Mouse (Mus musculus): ENCODE results near the gene Grk6.
"Not testable (repeated sequence)": the region's sequence is repeated elsewhere in the genome, so short reads cannot be mapped to it uniquely, and the experiment has no call there.

Grk6 gene

DNA sequence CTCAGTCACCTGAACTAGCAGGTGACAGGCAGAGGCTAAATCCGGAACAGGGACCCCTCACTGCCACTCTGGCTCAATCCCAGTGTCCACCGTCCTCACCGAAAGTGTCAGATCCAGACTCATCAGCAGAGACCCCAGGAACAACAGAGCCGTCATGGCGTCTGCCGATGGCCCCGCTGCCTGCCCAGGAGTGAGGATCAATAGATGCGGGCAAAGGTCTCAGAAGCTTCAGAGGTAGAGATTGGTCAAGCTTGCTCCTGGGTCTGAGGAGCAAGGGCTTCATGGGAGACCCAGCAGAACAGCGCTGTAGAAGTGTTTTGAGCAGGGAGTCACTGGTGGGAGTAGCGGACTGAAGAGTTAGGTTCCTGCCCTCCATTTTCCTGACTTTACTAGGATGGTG is 18.3 kb upstream of the Grk6 start, which contains the start of gene F12:
TSS of gene F12 (minus strand) at position 181 of the 400 bp plus-strand sequence.
- no peak for DNase-seq (ENCODE audit: low spot score in 2 of 2)

DNA sequence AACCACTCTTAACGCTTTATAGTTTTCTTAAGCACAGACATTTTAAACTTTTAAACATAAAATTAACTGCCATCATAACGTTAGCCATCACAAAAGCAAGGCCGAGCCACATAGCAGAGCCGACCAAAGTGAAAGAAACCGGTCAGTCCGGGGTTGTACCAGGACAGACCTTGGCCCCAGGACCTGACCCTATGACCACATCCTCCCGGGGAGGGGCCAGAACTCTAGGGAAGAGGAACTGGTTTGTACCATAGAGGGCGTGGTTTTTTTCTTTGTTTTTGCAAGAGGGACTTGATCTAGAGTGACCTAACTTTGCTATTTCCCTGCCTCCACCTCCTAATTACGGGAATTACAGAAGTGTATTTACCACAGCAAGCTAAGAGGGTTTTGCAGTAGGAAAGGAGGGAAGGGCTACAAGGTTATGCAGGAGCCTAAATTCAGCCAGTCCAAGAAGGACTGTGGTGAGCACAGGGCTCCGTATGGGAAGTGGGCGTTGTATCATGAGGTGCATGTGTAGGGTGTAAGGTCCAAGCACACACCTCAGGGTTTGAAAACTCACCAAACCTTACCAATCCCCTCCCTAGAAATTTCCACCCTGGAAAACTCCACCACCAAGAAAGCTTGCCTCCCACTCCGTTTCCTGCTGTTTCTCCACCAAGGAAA is 15.5 kb upstream of the Grk6 start:
- peak; percentile 61 to 75 for DNase-seq (ENCODE audit: low spot score in 2 of 2)

DNA sequence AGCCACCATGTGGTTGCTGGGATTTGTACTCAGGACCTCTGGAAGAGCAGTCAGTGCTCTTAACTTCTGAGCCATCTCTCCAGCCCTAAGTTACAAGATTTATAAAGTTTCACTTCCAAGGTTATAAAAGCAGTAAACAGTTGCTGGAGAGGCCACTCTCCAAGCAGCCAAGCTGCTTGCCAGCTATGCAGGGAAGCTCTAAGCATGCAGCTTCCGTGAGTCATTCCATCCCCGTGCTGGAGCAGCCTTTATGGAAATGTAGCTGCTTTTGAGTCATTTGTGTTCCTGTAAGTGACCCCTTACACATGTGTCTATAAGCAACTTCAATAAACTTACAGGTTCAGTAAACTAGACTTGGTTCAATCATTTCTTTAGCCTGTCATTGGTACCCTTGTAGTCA is 14.3 kb upstream of the Grk6 start:
- no peak for DNase-seq (ENCODE audit: low spot score in 2 of 2)

DNA sequence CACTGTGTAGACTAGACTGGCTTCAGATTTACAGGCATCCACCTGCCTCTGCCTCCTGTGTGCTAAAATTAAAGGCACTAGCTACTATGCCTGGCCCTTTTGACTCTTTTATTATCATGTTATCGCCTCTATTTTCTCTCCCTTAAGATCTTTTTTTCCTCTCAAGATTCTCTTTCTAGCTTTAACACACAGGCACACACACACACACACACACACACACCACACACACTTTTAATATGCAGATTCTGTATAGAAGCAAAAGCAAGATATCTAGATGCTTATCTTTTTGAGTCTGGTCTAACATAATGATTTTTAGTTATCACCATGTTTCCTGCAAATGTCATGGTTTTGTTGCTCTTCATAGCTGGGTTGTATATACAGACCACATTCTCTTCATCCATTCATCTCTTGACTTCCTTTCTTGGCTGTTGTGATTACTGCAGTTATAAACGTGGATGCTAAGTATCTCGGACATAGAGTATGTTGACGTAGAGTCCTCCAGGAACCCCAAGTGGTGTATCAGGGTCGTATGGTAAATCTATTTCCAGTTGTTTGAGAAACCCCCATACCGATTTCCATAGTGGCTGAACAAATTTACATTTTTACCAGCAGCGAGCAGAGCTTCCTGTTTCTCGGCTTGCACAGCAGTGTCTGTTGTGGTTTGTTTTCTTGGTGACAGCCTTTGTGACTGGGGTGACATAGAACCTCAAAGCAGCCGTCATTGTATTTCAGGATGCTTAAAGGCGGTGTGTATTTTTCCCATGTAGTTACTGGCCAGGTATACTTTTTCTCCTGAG is 12.8 kb upstream of the Grk6 start:
- DNase-seq (ENCODE audit: low spot score in 2 of 2) = no peak

DNA sequence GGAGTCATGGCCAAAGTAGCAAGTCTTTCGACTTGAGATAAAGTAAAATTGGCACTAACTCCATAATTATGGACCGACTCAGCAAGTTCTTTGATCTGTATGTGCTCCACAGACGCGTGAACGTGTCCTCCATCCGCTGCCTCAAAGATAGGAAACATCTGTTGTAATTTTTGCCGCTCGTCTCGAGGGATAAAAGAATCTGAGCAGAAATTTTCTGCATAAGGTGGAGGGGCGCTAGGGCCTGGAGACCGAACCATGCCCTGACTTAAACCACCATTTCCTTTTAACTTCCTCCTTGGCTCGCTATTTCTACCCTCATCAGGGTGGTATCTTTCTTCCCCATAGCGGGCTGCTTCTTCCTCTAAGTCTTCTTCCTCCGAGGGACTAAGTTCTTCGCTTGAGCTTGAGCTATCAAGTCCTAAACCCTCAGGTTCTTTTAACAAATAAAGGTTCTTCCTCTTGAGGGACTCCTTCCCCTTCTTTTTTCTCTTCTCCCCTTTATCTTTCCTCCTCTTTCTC is 7.7 kb upstream of the Grk6 start:
- DNase-seq (ENCODE audit: low spot score in 2 of 2) = not testable (repeated sequence)

DNA sequence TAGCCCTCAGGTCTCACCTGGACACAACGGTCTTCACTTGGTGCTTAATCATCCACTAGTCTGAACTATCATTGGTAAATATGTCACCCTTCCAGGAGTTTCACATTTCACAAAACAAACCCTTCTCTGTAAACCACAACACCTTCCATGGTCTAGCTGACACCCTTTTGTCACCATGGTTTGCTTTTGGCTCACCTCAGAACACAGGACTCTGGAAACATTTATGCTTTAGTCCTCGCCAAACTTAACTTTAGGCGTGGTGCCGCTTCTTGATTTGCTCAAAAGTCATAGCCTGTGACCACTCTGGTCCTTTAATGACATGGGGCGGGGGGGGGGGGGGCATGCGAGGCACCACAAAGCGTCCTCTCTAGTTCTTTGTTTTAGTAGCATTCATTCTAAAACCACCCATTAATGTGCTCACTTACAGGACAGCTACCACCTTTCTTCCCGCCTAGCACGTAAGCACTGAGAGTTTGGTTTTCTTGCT is 1.0 kb upstream of the Grk6 start:
- DNase-seq (ENCODE audit: low spot score in 2 of 2) = no peak

DNA sequence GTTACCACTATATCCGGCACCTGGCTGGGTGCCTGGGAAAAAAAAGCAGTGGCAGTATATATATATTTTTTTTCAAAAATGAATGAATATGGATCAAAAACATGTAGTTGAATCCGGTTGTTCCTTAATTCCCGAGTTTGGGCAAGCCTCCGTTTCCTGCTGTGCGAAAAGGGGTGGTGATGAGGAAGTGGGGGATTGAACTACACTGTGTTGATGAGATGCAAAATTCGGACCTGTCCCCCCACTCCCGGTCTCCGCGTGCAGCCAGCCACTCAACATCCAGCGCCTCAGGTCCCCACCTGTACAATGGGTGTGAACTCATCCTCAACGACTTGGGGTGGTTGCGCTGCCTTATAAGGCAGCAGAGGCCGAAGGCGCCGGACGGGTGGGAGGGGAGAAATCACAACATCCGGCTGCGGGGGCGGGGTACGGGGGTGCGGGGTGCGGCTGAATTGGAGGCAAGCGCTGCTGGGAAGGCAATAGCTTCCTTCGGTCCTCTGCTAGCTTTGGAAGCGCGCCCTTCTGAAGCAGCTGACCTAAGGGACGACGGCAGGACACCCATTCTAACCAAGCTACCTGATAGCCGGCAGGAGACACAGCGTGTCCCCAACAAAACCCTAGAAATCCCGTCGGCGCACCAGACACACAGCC is 461 bp upstream of the Grk6 start:
- no peak for DNase-seq (ENCODE audit: low spot score in 2 of 2)

DNA sequence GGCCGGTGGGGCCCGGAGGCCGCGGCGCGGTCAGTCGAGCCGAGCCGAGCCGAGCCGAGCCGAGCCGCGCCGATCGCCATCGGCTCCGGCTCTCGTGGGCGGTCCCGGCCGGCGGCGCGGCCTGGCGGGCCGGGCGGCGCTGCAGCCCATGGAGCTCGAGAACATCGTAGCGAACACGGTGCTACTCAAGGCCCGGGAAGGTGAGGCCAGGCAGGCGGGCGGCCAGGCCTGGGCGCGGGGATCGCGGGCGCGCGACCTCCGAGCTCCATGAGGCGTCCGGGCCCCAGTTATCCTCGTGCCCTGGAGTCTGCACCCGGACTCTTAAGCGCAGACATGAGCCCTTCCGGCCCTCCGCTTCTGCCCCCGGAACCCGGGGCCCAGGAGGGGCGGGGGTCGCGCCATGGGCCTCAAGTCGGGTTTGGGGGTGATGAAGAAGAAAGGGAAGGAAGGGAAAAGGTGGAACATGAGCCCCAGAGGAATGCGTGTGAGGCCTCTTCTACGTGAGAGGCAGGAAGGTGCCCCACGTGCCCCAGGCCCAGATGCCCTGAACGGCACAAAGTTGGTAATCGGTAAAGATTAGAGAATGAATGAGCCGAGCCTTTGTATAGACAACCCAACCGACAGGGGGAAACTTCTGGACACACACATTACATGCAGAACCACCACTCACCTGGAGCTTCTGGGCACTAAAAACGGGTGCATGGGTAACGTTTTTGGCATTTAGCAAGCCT is 654 bp downstream of the Grk6 start:
- no peak for DNase-seq (ENCODE audit: low spot score in 2 of 2)

DNA sequence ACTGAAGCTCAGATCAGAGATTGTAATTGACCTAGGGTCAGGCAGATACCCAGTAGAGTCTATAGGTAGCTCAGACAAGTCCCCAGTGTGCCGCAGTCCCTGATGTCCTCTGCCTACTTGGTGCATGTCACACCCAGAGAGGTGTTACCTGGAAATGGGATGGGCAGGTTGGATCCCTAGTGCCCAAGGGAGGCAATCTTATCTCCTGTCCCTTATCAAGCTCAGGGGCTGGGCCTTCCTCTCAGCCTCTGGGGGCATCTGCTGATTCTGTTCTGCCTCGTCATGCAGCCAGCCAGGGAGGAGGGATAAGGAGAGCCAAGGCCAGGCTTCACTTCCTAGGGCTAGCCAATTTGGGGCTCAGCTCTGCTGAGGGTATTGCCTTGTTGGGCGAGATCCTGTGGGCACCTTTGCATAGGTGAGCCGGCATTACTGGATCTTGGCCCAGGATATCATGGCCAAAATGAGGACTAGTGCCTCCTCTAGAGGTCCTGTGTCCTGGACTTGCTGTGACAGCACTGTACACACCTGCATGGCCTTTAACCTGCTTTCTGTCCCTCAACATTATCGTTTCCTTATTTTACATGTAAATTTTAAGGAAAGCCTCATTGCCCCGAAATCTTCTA is 1.7 kb downstream of the Grk6 start:
- no peak for DNase-seq (ENCODE audit: low spot score in 2 of 2)

DNA sequence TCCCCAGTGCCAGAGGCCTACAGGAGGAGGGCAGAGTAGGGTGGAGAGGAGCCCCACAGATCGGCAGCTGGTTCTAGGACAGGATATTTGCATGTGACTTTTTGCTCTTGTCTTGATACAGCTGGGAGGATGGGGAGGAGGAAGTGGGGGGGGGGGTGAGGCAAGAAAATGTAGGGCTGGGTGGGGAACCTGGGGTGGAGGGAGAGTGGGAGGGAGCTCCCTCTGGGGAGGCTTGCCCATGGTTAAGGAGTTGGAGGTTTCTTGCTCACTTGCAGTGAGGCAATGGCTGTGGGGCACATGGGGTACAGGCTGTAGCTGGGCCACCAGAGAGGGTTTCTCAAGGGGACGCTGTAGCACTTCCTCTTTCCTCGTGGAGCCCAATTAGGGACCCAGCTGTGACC is 2.7 kb downstream of the Grk6 start:
- DNase-seq (ENCODE audit: low spot score in 2 of 2) = no peak

DNA sequence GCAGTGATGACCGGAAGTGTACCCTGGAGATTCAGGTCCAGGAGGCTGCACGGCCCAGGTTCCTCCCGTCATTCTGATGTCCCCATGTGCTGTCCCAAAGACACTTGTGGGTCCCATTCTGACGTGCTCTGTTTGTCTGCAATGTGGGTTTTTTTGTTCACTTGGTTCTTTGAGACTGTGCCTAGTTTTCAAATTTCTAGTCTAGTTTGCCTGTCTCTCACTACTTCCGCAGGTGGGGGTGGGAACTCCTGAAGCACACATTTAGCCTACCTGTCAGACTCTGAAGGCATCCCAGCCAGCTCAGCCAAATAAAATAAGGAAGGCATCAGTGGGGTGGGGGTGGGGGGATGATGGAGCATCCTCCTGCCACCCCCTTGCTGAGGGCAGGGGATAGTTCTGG is 3.3 kb downstream of the Grk6 start:
- DNase-seq (ENCODE audit: low spot score in 2 of 2) = no peak

DNA sequence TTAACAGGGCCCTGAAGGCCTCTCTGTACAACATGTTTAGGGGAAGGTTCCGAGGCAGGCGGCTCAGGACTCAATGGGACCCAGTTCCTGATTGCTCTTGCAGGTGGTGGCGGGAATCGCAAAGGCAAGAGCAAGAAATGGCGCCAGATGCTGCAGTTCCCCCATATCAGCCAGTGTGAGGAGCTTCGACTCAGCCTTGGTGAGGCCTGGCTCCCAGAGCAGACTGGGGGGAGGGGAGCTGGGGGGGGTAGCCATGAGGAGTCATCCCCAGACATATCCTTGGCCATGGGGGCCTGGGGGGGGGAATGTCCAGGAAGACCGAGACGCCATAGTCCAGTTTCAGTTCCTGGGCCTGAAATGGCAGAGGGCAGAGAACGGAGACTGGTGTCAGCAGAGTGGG is 4.3 kb downstream of the Grk6 start:
- no peak for DNase-seq (ENCODE audit: low spot score in 2 of 2)

DNA sequence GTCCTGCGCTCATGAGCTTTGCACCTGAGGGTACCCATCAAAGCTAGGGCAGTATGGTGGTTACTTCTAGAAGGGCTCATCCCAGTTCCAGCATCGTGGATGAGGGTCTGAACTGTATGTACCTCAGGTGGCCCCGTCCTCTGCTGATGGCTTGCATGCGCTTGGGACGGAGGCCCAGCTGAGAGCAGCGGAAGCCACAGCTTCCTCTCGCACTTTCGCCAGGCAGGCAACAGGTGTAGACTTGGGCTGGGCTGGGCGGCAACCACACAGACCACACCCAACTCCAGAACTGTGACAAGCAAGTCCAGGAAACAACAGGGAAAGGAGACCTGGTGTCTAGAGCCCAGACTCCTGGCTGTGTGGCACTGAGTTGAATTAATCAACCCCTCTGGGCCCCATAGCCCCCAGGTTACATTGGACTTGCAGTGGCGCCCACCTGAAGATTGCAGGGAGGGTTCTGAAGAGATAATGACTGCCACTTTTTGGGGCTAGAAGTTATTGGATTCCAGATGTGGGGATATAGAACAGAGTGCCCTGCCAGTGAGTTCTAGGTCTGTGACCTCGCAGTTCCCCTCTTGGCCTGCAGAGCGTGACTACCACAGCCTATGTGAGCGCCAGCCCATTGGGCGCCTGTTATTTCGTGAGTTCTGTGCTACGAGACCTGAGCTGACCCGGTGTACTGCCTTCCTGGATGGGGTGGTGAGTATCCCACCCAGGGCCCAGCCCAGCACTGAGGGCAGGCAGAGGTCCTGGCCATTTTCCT is 5.0 kb downstream of the Grk6 start:
- DNase-seq (ENCODE audit: low spot score in 2 of 2) = no peak

DNA sequence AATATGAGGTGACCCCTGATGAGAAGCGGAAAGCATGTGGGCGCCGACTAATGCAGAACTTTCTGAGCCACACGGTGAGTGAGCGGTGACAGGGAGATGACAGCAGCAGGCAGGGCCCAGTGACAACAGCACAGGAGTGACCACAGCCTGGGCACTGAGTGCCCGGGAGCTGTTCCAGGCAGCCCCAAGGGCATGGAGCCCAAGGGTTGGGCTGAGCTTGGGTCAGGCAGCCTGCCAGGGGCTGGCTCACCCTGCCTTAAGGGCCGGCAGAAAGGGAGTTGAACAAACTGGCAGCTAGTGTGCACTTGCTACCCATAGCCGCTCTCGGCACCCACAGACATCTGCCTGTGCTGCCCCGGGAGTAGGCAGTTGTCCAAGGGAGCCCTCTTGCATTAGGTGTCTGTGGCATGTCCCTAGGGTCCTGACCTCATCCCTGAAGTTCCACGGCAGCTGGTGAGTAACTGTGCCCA is 5.7 kb downstream of the Grk6 start:
- DNase-seq (ENCODE audit: low spot score in 2 of 2) = peak in 1 of 2 experiments; percentile 76

DNA sequence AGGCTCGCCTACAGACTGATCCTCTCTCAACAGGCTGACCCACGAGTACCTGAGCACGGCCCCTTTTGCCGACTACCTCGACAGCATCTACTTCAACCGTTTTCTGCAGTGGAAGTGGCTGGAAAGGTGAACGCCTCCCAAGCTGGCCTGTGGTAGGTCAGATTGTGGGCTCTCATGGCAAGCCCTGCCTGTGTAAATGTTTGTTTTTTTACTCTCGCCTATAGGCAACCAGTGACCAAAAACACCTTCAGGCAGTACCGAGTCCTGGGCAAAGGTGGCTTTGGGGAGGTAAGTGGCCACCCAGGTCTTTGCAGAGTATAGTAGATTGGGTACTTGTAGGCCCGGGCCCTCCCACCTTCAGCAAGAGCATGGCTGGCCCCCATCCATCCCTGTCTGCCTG is 6.4 kb downstream of the Grk6 start:
- no peak for DNase-seq (ENCODE audit: low spot score in 2 of 2)

DNA sequence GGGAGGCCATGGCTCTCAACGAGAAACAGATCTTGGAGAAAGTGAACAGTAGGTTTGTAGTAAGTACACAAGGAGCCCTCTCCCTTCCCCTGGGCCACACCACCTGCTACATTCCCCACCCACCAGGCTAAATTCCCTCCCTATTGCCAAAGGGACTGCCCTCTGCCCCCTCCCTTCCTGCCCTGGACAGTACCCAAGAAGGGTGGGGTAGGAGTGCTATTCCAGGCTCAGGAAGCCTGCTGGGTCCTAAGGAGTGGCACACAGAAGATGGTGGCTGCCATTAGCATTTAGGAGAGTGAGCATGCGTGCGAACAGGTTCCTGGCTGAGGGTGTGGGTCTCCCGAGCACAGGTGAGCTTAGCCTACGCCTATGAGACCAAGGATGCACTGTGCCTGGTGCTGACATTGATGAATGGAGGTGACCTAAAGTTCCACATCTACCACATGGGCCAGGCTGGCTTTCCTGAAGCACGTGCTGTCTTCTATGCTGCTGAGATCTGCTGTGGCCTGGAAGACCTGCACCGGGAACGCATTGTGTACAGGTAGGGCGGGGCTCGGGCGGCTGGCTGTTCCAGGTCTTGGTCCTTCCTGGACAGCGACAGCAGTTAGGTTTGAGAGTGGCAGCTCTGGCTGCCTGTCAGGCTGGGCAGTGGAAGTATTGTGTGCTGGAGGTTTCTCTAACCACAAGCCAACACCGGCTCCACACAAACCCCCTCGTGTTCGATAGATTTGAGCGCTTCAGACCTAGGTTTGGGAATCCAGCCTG is 7.1 kb downstream of the Grk6 start:
- DNase-seq (ENCODE audit: low spot score in 2 of 2) = no peak

DNA sequence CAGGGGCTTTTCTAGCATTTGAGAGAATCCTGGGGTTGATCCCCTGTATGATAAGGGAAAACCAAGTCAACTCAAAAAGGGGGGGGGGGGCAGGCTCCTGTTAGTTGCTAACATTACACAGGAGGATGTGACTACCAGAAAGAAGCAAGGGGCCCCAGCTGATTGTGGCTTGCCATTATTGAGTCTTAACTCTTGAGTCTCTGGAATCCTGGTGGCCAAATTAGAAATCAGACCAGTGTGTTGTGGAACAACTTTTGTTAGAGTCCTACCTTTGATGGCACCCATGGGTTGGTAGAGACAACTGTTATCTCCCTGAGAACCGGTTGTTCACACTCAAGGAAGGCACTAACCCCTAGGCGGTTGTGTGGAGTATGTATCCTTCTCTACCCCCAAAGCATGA is 18.1 kb downstream of the Grk6 start:
- DNase-seq (ENCODE audit: low spot score in 2 of 2) = no peak

DNA sequence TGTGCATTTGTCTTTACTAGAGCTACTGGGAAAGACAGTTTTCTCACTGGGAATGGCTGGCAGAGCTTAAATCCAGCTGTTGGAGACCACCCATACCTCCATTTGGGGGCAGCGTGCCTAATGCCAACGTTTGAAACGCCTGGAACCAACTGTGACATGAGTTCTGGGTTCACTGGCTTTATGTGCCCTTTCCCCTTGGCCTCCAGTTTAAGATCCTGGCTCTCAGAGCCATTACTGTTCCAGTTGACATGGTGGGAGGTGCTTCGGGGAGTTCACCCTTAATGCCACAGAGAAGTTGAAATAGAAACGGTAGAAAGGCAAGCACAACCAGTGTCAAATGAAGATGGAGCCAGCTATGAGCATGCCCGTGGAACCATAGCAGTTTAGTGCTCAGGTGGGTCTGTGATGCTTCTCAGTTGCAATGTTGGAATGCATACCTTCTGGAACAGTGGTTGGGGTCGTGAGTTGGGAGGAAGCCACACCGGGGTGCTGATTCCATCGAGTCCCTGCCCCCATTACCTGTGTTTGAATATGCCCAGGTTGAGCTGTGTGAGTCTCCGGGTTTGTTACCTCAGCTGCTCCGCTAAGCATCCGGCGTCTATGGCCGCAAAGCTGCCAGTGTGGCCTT is 18.6 kb downstream of the Grk6 start:
- no peak for DNase-seq (ENCODE audit: low spot score in 2 of 2)
